Mouse (Mus musculus) right cerebral cortex, adult 18-20 months (tissue): ENCODE data around the gene Fam213a.
"Not testable (repeated sequence)": the region's sequence is repeated elsewhere in the genome, so short reads cannot be mapped to it uniquely, and the experiment has no call there.

ENCODE experiments used
- DNase-seq: peaks from one replicate; pipeline ENCODE4 v3.0.0; 2022; ENCODE audit warnings: mixed read lengths

Gene Fam213a

GRCm38 (mm10) chr14:41013630-41014613 is at the start of gene Fam213a:
Fam213a (minus strand) TSS chr14:41013788.
- DNase-seq, result peak; percentile 95

DNA sequence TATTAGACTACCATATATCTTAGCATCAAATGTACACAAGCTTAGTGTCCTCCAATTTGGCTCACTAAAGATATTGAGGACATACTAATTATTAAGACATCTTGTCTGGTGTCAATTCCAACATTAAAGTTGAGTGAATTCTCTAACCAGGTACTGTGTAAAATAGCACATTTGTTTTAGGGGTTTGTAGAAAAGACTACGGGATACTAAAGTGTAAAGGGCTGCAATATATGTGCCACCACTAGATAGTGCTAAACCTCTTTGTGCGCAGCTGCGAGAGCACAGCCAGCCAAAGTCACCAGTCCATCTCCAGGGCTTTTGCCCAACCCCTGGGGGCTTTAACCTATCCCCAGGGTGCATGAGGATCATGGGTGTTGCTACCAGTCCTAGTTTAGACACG is 39.6 kb upstream of the Fam213a start:
- DNase-seq, result not testable (repeated sequence)

GRCm38 (mm10) chr14:41052481-41052880 is 38.9 kb upstream of the Fam213a start:
- DNase-seq, result no peak

GRCm38 (mm10) chr14:41050471-41050870 is 36.9 kb upstream of the Fam213a start:
- no peak for DNase-seq

GRCm38 (mm10) chr14:41047402-41047801 is 33.8 kb upstream of the Fam213a start:
- DNase-seq, result no peak

- peak; percentile 40 for DNase-seq
Measured at GRCm38 (mm10) chr14:41035146-41035798, 21.7 kb upstream of the Fam213a start.

DNA sequence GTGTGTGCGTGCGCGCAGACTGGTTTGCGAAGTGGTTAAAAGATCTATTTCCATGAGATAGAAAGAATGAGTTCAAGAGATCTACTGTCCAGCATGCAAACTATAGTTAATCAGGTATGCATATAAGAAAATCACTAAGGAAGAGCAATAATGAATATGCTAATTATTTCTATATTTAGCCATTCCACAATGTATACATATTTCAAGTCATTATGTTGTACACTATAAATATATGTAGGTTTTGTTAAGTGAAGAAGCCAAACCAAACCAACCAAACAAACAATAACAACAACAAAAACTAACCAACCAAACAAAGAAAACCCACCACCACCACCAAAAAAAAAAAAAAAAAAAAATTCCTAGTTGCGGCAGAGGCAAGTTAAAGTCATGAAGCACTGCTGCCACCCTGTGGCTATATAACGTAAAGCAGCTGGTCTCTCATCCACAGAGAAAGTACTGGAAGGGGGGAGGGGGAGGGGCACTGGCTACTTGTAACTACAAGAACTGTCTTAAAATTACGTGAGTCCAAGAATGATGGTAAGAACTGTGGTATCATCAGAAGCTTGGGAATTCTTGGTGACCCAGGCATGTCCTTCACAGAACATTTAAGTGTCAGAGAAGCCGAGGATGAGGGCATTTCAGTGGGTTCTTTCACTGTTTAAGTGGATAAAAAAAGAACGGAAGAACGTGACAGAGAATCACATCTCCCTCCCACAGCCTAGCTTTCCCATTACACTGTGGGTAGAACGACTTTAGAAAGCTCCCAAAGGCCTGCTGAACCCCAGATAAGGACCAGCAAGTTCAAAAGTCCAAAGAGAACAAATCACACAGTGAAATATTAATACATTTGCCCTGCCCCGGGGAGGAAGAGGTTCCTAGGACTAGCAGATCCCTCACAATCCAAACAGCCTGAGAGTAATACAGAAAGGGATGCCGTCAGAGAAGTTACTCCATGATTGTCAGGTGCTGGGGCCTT is 19.8 kb upstream of the Fam213a start:
- DNase-seq, result peak; percentile 77

DNA sequence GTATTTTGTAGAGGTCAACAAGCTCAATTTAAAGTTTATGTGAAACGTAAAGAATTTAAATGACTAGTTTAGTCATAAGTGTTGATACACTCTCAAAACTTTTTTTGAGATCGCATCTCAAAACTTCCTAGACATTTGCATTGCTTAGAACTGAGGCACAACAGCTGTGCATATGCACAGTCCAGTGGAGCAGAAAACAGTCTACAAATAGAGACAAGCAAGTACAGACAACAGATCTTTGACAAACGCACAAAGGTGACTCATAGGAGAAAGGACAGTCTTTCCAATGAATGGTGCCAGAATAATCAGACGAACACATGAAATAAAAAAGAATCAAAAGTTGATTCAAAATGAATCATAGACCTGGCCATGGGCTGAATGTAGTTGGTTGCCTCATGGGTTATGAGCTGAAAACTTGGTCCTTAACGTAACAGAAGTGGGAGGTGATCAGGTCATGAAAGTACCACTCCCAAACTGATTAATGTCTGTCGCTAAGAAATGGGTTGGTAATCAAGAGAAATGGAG is 17.5 kb upstream of the Fam213a start:
- no peak for DNase-seq

- no peak for DNase-seq
Measured at GRCm38 (mm10) chr14:41029303-41029702, 15.7 kb upstream of the Fam213a start.

GRCm38 (mm10) chr14:41025594-41026284 is 12.2 kb upstream of the Fam213a start:
- no peak for DNase-seq

- no peak for DNase-seq
Measured at GRCm38 (mm10) chr14:41025087-41025486, 11.5 kb upstream of the Fam213a start.

GRCm38 (mm10) chr14:41021246-41021645 is 7.7 kb upstream of the Fam213a start:
- no peak for DNase-seq

GRCm38 (mm10) chr14:41017460-41017859 is 3.9 kb upstream of the Fam213a start:
- DNase-seq, result no peak

GRCm38 (mm10) chr14:41014701-41015240 is 1.2 kb upstream of the Fam213a start:
- peak; percentile 43 for DNase-seq

GRCm38 (mm10) chr14:41013143-41013542 is 445 bp downstream of the Fam213a start:
- no peak for DNase-seq

GRCm38 (mm10) chr14:41011916-41012315 is 1.7 kb downstream of the Fam213a start:
- no peak for DNase-seq

- DNase-seq, result no peak
Measured at GRCm38 (mm10) chr14:41008138-41008537, 5.5 kb downstream of the Fam213a start.

GRCm38 (mm10) chr14:41007641-41008040 is 5.9 kb downstream of the Fam213a start:
- no peak for DNase-seq

DNA sequence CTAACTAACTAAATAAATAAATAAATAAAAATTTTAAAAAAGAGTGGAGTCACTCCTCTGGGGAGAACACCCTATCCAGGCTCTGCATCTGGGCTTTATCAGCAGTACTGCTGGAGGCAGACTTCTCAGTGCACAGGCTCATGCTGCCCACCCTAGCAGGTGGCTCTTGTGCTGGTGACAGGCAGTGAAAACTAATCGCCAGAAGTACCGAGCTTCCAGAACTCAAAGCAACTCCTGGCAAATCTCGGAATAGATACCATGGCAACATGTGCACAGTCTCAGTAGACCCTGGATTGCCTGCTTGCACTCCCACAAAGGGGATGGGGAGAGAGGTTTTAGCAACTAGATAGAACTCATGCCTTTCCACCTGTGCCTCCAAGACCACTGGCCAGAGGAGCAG is 6.7 kb downstream of the Fam213a start:
- DNase-seq, result no peak

GRCm38 (mm10) chr14:41006263-41006662 is 7.3 kb downstream of the Fam213a start:
- no peak for DNase-seq

- no peak for DNase-seq
Measured at GRCm38 (mm10) chr14:41005716-41006115, 7.9 kb downstream of the Fam213a start.
